5 mouse cellular contexts compared by ENCODE assay signal in the genomic region with DNA sequence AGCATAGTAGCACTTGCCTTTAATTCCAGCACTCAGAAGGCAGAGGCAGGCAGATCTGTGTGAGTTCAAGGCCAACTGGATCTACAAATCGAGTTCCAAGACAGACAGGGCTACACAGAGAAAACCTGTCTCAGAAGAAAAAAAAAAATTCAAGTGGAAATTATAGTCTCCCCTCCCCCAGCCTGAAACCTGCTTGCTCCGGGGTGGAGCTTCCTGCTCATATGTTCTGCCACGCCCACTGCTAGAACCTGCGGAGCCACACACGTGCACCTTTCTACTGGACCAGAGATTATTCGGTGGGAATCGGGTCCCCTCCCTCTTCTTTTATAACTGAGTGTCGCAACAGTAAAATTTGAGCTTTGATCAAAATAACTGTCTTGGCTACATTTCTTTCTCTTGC.
A peak's percentile ranks its signal among the peaks of the same experiment; 100 is the strongest.
DNase-seq lines count a peak whose midpoint lies in the region; TF ChIP-seq lines count a peak whose summit lies in the region.
"Not testable (repeated sequence)": the region's sequence is repeated elsewhere in the genome, so short reads cannot be mapped to it uniquely, and the experiment has no call there.

No protein-coding gene starts in this region.

- H3K4me1 ChIP-seq in E14TG2a.4 (replicated peaks; ENCODE audit: low read depth, low read length) = peaks cover 29% of the 10 kb centered on the region

- not testable (repeated sequence) for H3K27me3 ChIP-seq in E14TG2a.4 (ENCODE audit: insufficient read depth, low read length)

- not testable (repeated sequence) for TF ChIP-seq CTCF in E14TG2a.4 (conservative IDR thresholded peaks at IDR 0.05; ENCODE audit: low read length)

- not testable (repeated sequence) for H3K36me3 ChIP-seq in E14TG2a.4 (ENCODE audit: insufficient read depth, low read length)

- H3K4me3 ChIP-seq in E14TG2a.4 (replicated peaks; ENCODE audit: low read length) = peak overlapping the region; percentile 17

- H3K9me3 ChIP-seq in E14TG2a.4 (ENCODE audit: low read length) = peaks cover 13% of the 10 kb centered on the region

- DNase-seq in CD4-positive, CD25-positive, alpha-beta regulatory T cell, adult 2 months (ENCODE audit: low read depth, low spot score) = peak; percentile 57
- DNase-seq in R1 (ENCODE audit: low read depth, low spot score) = peak; percentile 56
- peak; percentile 67 for DNase-seq in induced T-regulatory cell, adult 2 months (ENCODE audit: low read depth)
- peak; percentile 62 for DNase-seq in naive thymus-derived CD4-positive, alpha-beta T cell, adult 2 months (ENCODE audit: low read depth)

Comparison
In these comparisons a context has a peak if more than half of its experiments do, and no peak if none do; other contexts are left out.
1. Peak in every context shown above with its lines: DNase-seq and H3K4me3 ChIP-seq.